Mouse (Mus musculus): Measurements from ENCODE around the gene Twsg1. TPM values are rescaled to one million over a fixed set of nuclear protein-coding genes. Genes with fewer than 3 reads are reported as not detected.
"Not testable (repeated sequence)": the region's sequence is repeated elsewhere in the genome, so short reads cannot be mapped to it uniquely, and the experiment has no call there.

Gene Twsg1
- total RNA-seq (2021) = 10 to 100 TPM; 24.6 to 34.4 TPM
- long read RNA-seq, experiment 1, full-length matches to known transcripts = 17 of 22 reads
- long read RNA-seq, experiment 1, partial matches to known transcripts = 0 of 22 reads
- long read RNA-seq, experiment 1, other reads (novel, unspliced or antisense) = 5 of 22 reads
- long read RNA-seq, experiment 2, full-length matches to known transcripts = 22 of 31 reads
- long read RNA-seq, experiment 2, partial matches to known transcripts = 1 of 31 reads
- long read RNA-seq, experiment 2, other reads (novel, unspliced or antisense) = 8 of 31 reads

GRCm38 (mm10) chr17:65950622-65951404 lies at the start of gene Twsg1:
Gene Twsg1 (minus strand): TSS chr17:65951226.
- peak; percentile 82 to 88 for DNase-seq (ENCODE audit: low spot score in 2 of 2)

- DNase-seq (ENCODE audit: low spot score in 2 of 2) = no peak
Observed at GRCm38 (mm10) chr17:65988151-65988820, 37.3 kb upstream of the Twsg1 start.

GRCm38 (mm10) chr17:65976720-65977119 lies 25.7 kb upstream of the Twsg1 start:
- not testable (repeated sequence) for DNase-seq (ENCODE audit: low spot score in 2 of 2)

- DNase-seq (ENCODE audit: low spot score in 2 of 2) = no peak
Observed at GRCm38 (mm10) chr17:65967751-65968150, 16.7 kb upstream of the Twsg1 start.

GRCm38 (mm10) chr17:65962263-65962662 lies 11.2 kb upstream of the Twsg1 start:
- no peak for DNase-seq (ENCODE audit: low spot score in 2 of 2)

GRCm38 (mm10) chr17:65961606-65962136 lies 10.6 kb upstream of the Twsg1 start:
- no peak for DNase-seq (ENCODE audit: low spot score in 2 of 2)

GRCm38 (mm10) chr17:65959011-65959410 lies 8.0 kb upstream of the Twsg1 start:
- DNase-seq (ENCODE audit: low spot score in 2 of 2) = no peak

DNA sequence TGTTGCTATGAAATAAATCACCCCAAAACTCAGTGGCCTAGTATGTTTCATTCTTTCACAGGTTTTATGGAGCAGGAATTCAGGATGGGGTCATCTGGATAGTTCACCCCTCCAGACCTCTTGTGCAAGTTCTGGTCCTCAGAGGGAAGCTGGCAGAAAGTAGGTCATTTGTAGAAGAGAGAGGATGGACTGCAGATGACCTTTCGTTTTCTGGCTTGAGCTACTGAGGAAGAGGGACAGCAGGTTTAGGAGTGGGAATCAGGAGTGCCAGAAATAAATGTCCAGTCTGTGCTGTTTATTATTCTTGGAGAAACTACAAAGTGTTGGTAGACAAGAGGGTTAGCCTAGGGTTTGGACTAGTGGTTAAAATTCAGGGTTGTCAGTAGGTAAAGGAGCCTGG lies 7.3 kb upstream of the Twsg1 start:
- DNase-seq (ENCODE audit: low spot score in 2 of 2) = no peak

DNA sequence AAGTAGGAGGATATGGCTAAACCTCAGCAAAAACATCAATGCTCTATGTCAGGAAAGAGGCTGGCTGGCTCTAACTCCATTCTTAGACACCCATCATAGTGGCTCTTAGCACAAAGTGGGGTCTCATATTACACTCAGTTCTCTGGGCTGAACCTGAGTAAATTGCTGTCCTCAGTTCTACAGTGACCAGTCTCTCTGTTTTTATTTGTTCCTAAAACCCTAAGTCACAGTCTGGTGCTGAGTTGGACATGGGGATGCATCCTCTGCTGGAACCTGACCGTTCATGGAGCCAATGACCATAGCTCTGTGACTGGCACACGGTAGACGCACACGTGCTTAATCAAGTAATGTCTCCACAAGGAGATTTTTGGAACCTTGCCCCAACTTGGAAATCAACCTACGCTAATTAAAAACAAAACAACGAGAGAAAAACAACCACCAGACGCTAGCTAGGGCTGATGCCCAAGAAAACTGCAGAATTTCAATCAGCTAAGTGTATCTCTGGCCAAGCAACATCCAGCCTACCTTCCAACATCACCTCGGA lies 6.8 kb upstream of the Twsg1 start:
- peak in 1 of 2 experiments; percentile 40 for DNase-seq (ENCODE audit: low spot score in 2 of 2)

DNA sequence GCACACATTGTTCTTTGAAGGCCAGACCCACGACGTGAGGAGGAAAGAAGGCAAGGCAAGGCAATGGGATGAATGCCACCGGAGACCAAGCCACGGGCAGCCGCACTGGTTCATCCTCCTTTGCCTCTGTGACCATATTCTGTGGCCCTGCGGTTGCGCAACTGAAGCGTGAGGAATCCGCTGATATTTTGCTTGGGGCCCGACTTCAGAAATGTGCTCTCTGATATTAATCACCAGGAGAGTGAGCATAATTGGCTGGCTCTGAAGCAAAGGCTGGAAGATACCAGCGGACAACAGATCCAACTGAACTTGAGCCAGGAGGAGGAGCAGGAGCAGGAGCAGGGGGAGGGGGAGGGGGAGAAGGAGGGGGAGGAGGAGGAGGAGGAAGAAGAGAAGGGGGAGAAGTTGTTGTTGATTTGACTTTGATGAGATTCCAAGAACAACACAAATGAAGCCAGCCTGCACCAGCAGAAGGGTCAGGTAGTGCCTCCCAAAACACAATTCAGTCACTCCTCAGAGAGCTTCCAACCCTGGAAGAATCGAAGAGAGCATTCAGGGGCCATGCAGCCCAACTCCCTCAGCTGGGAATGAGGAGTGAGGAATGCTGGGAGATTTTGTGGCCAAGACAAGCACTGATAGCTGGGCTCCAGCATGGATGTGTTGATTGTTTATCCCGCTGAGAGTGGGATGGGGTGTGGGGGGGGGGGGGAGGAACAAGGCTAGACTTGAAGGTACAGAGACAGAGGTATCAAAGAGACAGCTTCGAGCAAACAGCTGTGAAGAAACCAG lies 6.2 kb upstream of the Twsg1 start:
- no peak for DNase-seq (ENCODE audit: low spot score in 2 of 2)

DNA sequence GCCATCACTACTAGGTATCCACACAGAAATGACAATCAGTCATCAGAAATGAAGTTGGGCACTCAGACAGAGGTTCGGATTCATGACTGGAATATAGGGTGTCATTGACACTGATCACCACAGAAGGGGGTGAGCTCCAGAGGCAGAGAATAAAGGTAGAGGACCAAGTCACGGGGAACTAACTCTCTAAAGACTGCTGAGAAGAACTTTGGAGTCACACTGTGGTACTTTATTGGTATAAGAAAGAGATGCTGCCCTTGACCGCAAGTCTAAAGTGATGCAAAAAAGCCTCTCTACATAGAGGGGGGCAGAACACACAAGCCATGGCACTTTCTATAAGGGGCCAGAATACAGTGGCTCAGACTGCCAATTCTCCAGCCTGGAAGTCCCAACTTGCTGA lies 5.1 kb upstream of the Twsg1 start:
- DNase-seq (ENCODE audit: low spot score in 2 of 2) = no peak

DNA sequence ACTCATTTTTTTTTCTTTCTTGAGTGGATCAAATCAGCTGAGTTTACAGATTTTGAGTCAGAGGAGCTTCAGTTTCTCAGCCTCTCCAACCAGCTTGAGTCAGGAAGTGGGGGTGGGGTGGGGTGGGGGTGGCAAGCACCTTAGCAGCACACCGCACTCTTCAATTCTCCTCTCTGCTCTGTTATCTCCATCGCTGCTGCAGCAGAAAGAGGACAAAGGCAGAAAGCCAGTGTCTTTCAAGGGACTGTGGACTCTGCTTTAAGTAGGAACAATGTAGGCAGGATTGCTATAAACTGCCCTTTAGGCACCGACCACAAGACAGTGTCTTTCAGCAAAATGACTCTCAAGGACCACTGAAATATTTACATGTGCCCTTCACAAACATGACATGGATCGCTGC lies 2.9 kb upstream of the Twsg1 start:
- no peak for DNase-seq (ENCODE audit: low spot score in 2 of 2)

DNA sequence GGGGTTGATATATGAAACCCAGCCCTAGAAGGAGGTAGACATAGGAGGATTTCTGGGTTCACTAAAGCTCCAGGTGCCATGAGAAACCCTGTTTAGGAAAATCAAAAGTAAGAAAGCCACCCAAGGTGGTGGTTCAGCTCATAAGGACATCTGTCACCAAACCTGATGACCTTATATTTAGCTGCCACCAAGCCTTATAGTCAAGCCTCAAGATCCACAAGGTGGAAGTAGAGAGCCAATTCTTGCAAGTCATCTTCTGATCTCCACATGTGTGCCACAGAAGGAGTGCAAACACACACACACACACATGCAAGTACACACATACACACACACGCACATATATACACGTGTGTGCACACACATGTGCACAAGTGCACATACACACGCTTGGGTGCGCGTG lies 1.1 kb upstream of the Twsg1 start:
- DNase-seq (ENCODE audit: low spot score in 2 of 2) = no peak

GRCm38 (mm10) chr17:65950183-65950582 lies 843 bp downstream of the Twsg1 start:
- DNase-seq (ENCODE audit: low spot score in 2 of 2) = no peak

DNA sequence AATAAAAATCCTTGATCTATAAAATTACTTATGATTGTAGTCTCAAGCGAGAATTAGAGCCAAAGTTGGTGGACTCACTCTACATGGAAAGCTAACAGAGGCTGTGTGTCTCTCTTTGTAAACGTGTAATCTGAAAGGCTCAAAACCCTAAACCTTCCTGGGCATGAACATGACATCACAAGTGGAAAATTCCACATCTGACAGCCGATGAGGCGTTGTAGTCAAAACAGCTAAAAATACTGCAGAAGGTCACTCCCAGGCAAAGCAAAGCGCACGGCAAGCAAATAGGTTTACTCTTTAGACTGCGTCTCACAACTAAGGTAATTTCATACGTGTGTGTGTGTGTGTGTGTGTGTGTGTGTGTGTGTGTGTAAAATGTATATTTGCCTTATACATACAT lies 3.7 kb downstream of the Twsg1 start:
- DNase-seq (ENCODE audit: low spot score in 2 of 2) = no peak

GRCm38 (mm10) chr17:65945420-65945819 lies 5.6 kb downstream of the Twsg1 start:
- DNase-seq (ENCODE audit: low spot score in 2 of 2) = no peak

DNA sequence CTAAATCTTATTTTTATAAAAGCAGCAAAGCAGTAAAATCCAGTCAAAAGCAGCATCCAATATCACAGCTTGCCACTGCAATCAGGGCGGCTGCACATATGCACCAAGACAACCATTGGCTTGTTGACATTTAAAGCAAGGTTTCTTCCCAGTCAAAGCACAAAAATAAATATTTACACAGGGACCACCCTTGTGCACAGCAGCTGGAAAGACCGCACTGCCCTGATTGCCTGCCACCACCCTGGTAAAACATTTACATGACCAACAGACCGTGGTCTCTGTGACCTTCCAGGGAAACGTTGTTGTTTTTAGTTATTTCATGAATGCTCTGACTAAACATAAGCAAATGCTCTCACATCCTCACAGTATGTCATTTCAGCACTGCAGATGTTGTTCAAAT lies 8.6 kb downstream of the Twsg1 start:
- no peak for DNase-seq (ENCODE audit: low spot score in 2 of 2)

- DNase-seq (ENCODE audit: low spot score in 2 of 2) = no peak
Observed at GRCm38 (mm10) chr17:65941275-65941674, 9.8 kb downstream of the Twsg1 start.

GRCm38 (mm10) chr17:65940221-65940620 lies 10.8 kb downstream of the Twsg1 start:
- no peak for DNase-seq (ENCODE audit: low spot score in 2 of 2)

GRCm38 (mm10) chr17:65939461-65940192 lies 11.4 kb downstream of the Twsg1 start:
- DNase-seq (ENCODE audit: low spot score in 2 of 2) = no peak

Measured in layer of hippocampus, postnatal 14 days (tissue).